Mouse (Mus musculus): ENCODE measurements around the gene Zfp704. TPM values are rescaled to one million over a fixed set of nuclear protein-coding genes. Genes with fewer than 3 reads are reported as not detected.

Zfp704 gene
- polyA plus RNA-seq, 1 experiment from 2014 or later = 7.2 TPM

GRCm38 (mm10) chr3:9434394-9435175, 175.3 kb downstream of the Zfp704 start:
- H3K9me3 ChIP-seq = no peaks in the 10 kb centered on the region
- 87% methylated on average over 14 of the region's 14 CpGs for WGBS
- DNase-seq (ENCODE audit: low spot score) = peak; percentile 68
- H3K27me3 ChIP-seq (ENCODE audit: insufficient read depth, poor library complexity, severe bottlenecking) = no peaks in the 10 kb centered on the region
- no peak overlapping the region for H3K4me3 ChIP-seq
- H3K27ac ChIP-seq = no peak overlapping the region
- peaks cover 25% of the 10 kb centered on the region for H3K4me1 ChIP-seq
- peaks cover 29% of the 10 kb centered on the region for H3K36me3 ChIP-seq

GRCm38 (mm10) chr3:9432796-9433526, 176.9 kb downstream of the Zfp704 start:
- DNase-seq (ENCODE audit: low spot score) = peak; percentile 58
- no peak overlapping the region; the same call in 1 of the 2 replicates for H3K27ac ChIP-seq

GRCm38 (mm10) chr3:9432226-9432625, 177.7 kb downstream of the Zfp704 start:
- H3K9me3 ChIP-seq = no peaks in the 10 kb centered on the region
- H3K4me3 ChIP-seq = no peak overlapping the region
- 0 out of 2 replicates have a peak, but pooled peaks cover 12% of the 10 kb centered on the region for H3K36me3 ChIP-seq
- H3K27me3 ChIP-seq (ENCODE audit: insufficient read depth, poor library complexity, severe bottlenecking) = no peaks in the 10 kb centered on the region
- DNase-seq (ENCODE audit: low spot score) = no peak
- 57% methylated on average over 3 of the region's 3 CpGs for WGBS
- H3K27ac ChIP-seq = 0 out of 2 replicates have a peak overlapping the region, but pooled peaks have one; percentile 4
- H3K4me1 ChIP-seq = peaks cover 25% of the 10 kb centered on the region

More at GRCm38 (mm10) chr3:9432796-9433526, 176.9 kb downstream of the Zfp704 start:
- Histone ChIP-seq H3K9me3 (no peaks in the 10 kb centered on the region), H3K36me3 (peaks cover 18% of the 10 kb centered on the region; the same call in 1 of the 2 replicates), H3K4me1 (peaks cover 25% of the 10 kb centered on the region), H3K4me3 (no peak overlapping the region), H3K27me3 (ENCODE audit: insufficient read depth, poor library complexity, severe bottlenecking) (no peaks in the 10 kb centered on the region)
- WGBS = 85% methylated on average over 16 of the region's 16 CpGs

- Histone ChIP-seq H3K36me3 (0 out of 2 replicates have a peak, but pooled peaks cover 12% of the 10 kb centered on the region), H3K4me1 (peaks cover 21% of the 10 kb centered on the region), H3K27ac (no peak overlapping the region), H3K9me3 (no peaks in the 10 kb centered on the region), H3K27me3 (ENCODE audit: insufficient read depth, poor library complexity, severe bottlenecking) (no peaks in the 10 kb centered on the region), H3K4me3 (no peak overlapping the region)
- 90% methylated on average over 3 of the region's 3 CpGs for WGBS
- no peak for DNase-seq (ENCODE audit: low spot score)
These were observed 179.9 kb downstream of the Zfp704 start for GRCm38 (mm10) chr3:9429946-9430345.

GRCm38 (mm10) chr3:9427826-9428225, 182.1 kb downstream of the Zfp704 start:
- H3K27me3 ChIP-seq (ENCODE audit: insufficient read depth, poor library complexity, severe bottlenecking) = no peaks in the 10 kb centered on the region
- DNase-seq (ENCODE audit: low spot score) = no peak
- H3K4me1 ChIP-seq = peaks cover 14% of the 10 kb centered on the region
- no peak overlapping the region for H3K27ac ChIP-seq
- H3K9me3 ChIP-seq = no peaks in the 10 kb centered on the region
- no peak overlapping the region for H3K4me3 ChIP-seq
- H3K36me3 ChIP-seq = 0 out of 2 replicates have a peak, but pooled peaks cover 4% of the 10 kb centered on the region
- 84% methylated on average over 4 of the region's 4 CpGs for WGBS

- Histone ChIP-seq H3K27me3 (ENCODE audit: insufficient read depth, poor library complexity, severe bottlenecking) (no peaks in the 10 kb centered on the region), H3K27ac (no peak overlapping the region), H3K36me3 (no peaks in the 10 kb centered on the region), H3K9me3 (no peaks in the 10 kb centered on the region), H3K4me3 (no peak overlapping the region), H3K4me1 (0 out of 2 replicates have a peak, but pooled peaks cover 3% of the 10 kb centered on the region)
- WGBS = 88% methylated on average over 5 of the region's 5 CpGs
- DNase-seq (ENCODE audit: low spot score) = no peak
These were observed 184.2 kb downstream of the Zfp704 start for GRCm38 (mm10) chr3:9425661-9426060.

GRCm38 (mm10) chr3:9424637-9425036, 185.2 kb downstream of the Zfp704 start:
- H3K4me3 ChIP-seq = no peak overlapping the region
- no peaks in the 10 kb centered on the region for H3K27me3 ChIP-seq (ENCODE audit: insufficient read depth, poor library complexity, severe bottlenecking)
- no peaks in the 10 kb centered on the region for H3K9me3 ChIP-seq
- DNase-seq (ENCODE audit: low spot score) = no peak
- H3K27ac ChIP-seq = no peak overlapping the region
- WGBS = 91% methylated on average over 6 of the region's 6 CpGs
- H3K4me1 ChIP-seq = 0 out of 2 replicates have a peak, but pooled peaks cover 2% of the 10 kb centered on the region
- no peaks in the 10 kb centered on the region for H3K36me3 ChIP-seq

- WGBS = 91% methylated on average over 6 of the region's 6 CpGs
- Histone ChIP-seq H3K4me1 (no peaks in the 10 kb centered on the region), H3K4me3 (no peak overlapping the region), H3K27me3 (ENCODE audit: insufficient read depth, poor library complexity, severe bottlenecking) (no peaks in the 10 kb centered on the region), H3K9me3 (no peaks in the 10 kb centered on the region), H3K27ac (no peak overlapping the region), H3K36me3 (no peaks in the 10 kb centered on the region)
- DNase-seq (ENCODE audit: low spot score) = no peak
These were observed 186.2 kb downstream of the Zfp704 start for GRCm38 (mm10) chr3:9423669-9424068.

- 84% methylated on average over 4 of the region's 4 CpGs for WGBS
- Histone ChIP-seq H3K9me3 (no peaks in the 10 kb centered on the region), H3K27ac (no peak overlapping the region), H3K27me3 (ENCODE audit: insufficient read depth, poor library complexity, severe bottlenecking) (no peaks in the 10 kb centered on the region), H3K4me3 (no peak overlapping the region), H3K36me3 (no peaks in the 10 kb centered on the region), H3K4me1 (peaks cover 6% of the 10 kb centered on the region)
- peak; percentile 64 for DNase-seq (ENCODE audit: low spot score)
These were observed 201.0 kb downstream of the Zfp704 start for GRCm38 (mm10) chr3:9408896-9409295.

GRCm38 (mm10) chr3:9407801-9408200, 202.1 kb downstream of the Zfp704 start:
- no peak overlapping the region for H3K27ac ChIP-seq
- no peak overlapping the region for H3K4me3 ChIP-seq
- no peaks in the 10 kb centered on the region for H3K36me3 ChIP-seq
- H3K27me3 ChIP-seq (ENCODE audit: insufficient read depth, poor library complexity, severe bottlenecking) = no peaks in the 10 kb centered on the region
- peaks cover 12% of the 10 kb centered on the region for H3K4me1 ChIP-seq
- DNase-seq (ENCODE audit: low spot score) = peak; percentile 69
- no peaks in the 10 kb centered on the region for H3K9me3 ChIP-seq
- 70% methylated on average over 10 of the region's 10 CpGs for WGBS

- Histone ChIP-seq H3K36me3 (no peaks in the 10 kb centered on the region), H3K27ac (no peak overlapping the region), H3K27me3 (ENCODE audit: insufficient read depth, poor library complexity, severe bottlenecking) (no peaks in the 10 kb centered on the region), H3K9me3 (no peaks in the 10 kb centered on the region), H3K4me3 (no peak overlapping the region), H3K4me1 (peaks cover 15% of the 10 kb centered on the region)
- no peak for DNase-seq (ENCODE audit: low spot score)
- WGBS = 67% methylated on average over 9 of the region's 9 CpGs
These were observed 202.8 kb downstream of the Zfp704 start for GRCm38 (mm10) chr3:9407119-9407546.

- H3K9me3 ChIP-seq = no peaks in the 10 kb centered on the region
- DNase-seq (ENCODE audit: low spot score) = no peak
- H3K36me3 ChIP-seq = no peaks in the 10 kb centered on the region
- H3K27ac ChIP-seq = no peak overlapping the region
- H3K27me3 ChIP-seq (ENCODE audit: insufficient read depth, poor library complexity, severe bottlenecking) = no peaks in the 10 kb centered on the region
- 66% methylated on average over 9 of the region's 9 CpGs for WGBS
- H3K4me1 ChIP-seq = peaks cover 24% of the 10 kb centered on the region
- no peak overlapping the region for H3K4me3 ChIP-seq
These were observed 204.5 kb downstream of the Zfp704 start for GRCm38 (mm10) chr3:9405341-9405740.
